Mouse (Mus musculus): ENCODE results near the gene Pde4dip. TPM values are rescaled to one million over a fixed set of nuclear protein-coding genes. Genes with fewer than 3 reads are reported as not detected.

The Pde4dip gene
- polyA plus RNA-seq, 1 experiment, result 56.2 TPM

GRCm38 (mm10) chr3:97824744-97825143, 63.8 kb downstream of the Pde4dip start:
- TF ChIP-seq POLR2A (IDR thresholded peaks at IDR 0.05; ENCODE audit: control insufficient read depth, extremely low read depth, insufficient read depth, low read length, poor library complexity), result no peak
- no peak for TF ChIP-seq CTCF (IDR thresholded peaks at IDR 0.05; ENCODE audit: borderline replicate concordance, control insufficient read depth, extremely low read depth, insufficient read depth, low read length, poor library complexity)
- DNase-seq, result no peak
- Histone ChIP-seq H3K4me3 (ENCODE audit: control insufficient read depth, insufficient read depth, low read length) (no peak overlapping the region), H3K27me3 (ENCODE audit: control insufficient read depth, insufficient read depth, low read length) (peaks cover 5% of the 10 kb centered on the region), H3K4me1 (replicated peaks; ENCODE audit: control insufficient read depth, insufficient read depth, low read length) (peaks cover 5% of the 10 kb centered on the region; the same call in 1 of the 2 replicates), H3K27ac (ENCODE audit: control insufficient read depth, insufficient read depth, low read length) (no peak overlapping the region), H3K36me3 (ENCODE audit: control insufficient read depth, insufficient read depth, low read length) (no peaks in the 10 kb centered on the region)
- WGBS, result 23% methylated on average over 4 of the region's 5 CpGs

- TF ChIP-seq CTCF (IDR thresholded peaks at IDR 0.05; ENCODE audit: borderline replicate concordance, control insufficient read depth, extremely low read depth, insufficient read depth, low read length, poor library complexity) (no peak), POLR2A (IDR thresholded peaks at IDR 0.05; ENCODE audit: control insufficient read depth, extremely low read depth, insufficient read depth, low read length, poor library complexity) (no peak)
- Histone ChIP-seq H3K4me1 (replicated peaks; ENCODE audit: control insufficient read depth, insufficient read depth, low read length) (peaks cover 5% of the 10 kb centered on the region; the same call in 1 of the 2 replicates), H3K27me3 (ENCODE audit: control insufficient read depth, insufficient read depth, low read length) (peaks cover 5% of the 10 kb centered on the region), H3K27ac (ENCODE audit: control insufficient read depth, insufficient read depth, low read length) (no peak overlapping the region), H3K36me3 (ENCODE audit: control insufficient read depth, insufficient read depth, low read length) (no peaks in the 10 kb centered on the region), H3K4me3 (ENCODE audit: control insufficient read depth, insufficient read depth, low read length) (peak overlapping the region; percentile 5; the same call in 1 of the 2 replicates)
- DNase-seq, result no peak
- 1% methylated on average over 29 of the region's 29 CpGs for WGBS
These were observed 64.3 kb downstream of the Pde4dip start for GRCm38 (mm10) chr3:97824011-97824711.

DNA sequence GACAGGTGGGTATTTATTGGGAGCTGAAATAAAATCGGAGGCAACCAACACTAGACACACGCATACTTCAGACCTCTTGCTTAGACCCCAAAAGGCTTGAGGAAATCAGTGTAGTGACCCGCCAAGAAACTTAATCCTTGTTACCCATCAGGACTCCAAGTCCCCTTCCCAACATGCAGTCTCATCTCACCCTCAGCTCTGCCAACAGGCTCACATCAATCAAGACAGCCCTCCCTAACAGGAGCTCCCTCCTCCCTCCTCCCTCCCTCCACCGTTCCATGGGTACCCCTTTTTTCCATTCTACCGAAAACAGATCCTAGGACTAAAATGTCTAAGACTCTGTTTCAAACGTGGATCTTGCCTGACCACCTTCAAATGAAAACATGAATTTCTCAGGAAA, 65.1 kb downstream of the Pde4dip start:
- H3K27ac ChIP-seq (ENCODE audit: control insufficient read depth, insufficient read depth, low read length), result no peak overlapping the region
- no peak for DNase-seq
- H3K4me3 ChIP-seq (ENCODE audit: control insufficient read depth, insufficient read depth, low read length), result no peak overlapping the region
- peaks cover 5% of the 10 kb centered on the region; the same call in 1 of the 2 replicates for H3K4me1 ChIP-seq (replicated peaks; ENCODE audit: control insufficient read depth, insufficient read depth, low read length)
- WGBS, result 53% methylated on average over 6 of the region's 6 CpGs
- peaks cover 5% of the 10 kb centered on the region for H3K27me3 ChIP-seq (ENCODE audit: control insufficient read depth, insufficient read depth, low read length)
- TF ChIP-seq CTCF (IDR thresholded peaks at IDR 0.05; ENCODE audit: borderline replicate concordance, control insufficient read depth, extremely low read depth, insufficient read depth, low read length, poor library complexity) (no peak), POLR2A (IDR thresholded peaks at IDR 0.05; ENCODE audit: control insufficient read depth, extremely low read depth, insufficient read depth, low read length, poor library complexity) (no peak)
- no peaks in the 10 kb centered on the region for H3K36me3 ChIP-seq (ENCODE audit: control insufficient read depth, insufficient read depth, low read length)

DNA sequence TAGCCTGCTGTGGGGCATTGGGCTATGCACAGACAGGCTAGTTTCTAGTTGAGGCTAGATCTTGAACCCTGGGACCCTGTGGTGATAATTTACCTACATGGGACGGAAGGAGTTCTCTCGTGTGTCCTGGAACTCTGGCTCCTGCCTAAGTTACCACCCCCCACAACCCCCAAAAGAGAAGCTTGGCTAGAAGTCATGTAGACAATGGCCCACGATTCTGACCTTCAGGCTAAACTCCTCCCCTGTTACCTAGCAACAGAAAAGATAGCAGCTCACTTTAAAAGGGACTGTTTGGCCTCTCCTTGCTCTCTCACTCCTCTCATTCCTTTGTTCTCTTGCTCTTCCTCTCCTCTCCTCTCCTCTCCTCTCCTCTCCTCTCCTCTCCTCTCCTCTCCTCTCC, 69.5 kb downstream of the Pde4dip start:
- Histone ChIP-seq H3K4me3 (ENCODE audit: control insufficient read depth, insufficient read depth, low read length) (no peak overlapping the region), H3K27me3 (ENCODE audit: control insufficient read depth, insufficient read depth, low read length) (peaks cover 2% of the 10 kb centered on the region), H3K36me3 (ENCODE audit: control insufficient read depth, insufficient read depth, low read length) (no peaks in the 10 kb centered on the region), H3K27ac (ENCODE audit: control insufficient read depth, insufficient read depth, low read length) (no peak overlapping the region), H3K4me1 (replicated peaks; ENCODE audit: control insufficient read depth, insufficient read depth, low read length) (no peaks in the 10 kb centered on the region)
- no peak for DNase-seq
- TF ChIP-seq POLR2A (IDR thresholded peaks at IDR 0.05; ENCODE audit: control insufficient read depth, extremely low read depth, insufficient read depth, low read length, poor library complexity) (no peak), CTCF (IDR thresholded peaks at IDR 0.05; ENCODE audit: borderline replicate concordance, control insufficient read depth, extremely low read depth, insufficient read depth, low read length, poor library complexity) (no peak)
- 79% methylated on average over 3 of the region's 3 CpGs for WGBS

GRCm38 (mm10) chr3:97818383-97818982, 70.0 kb downstream of the Pde4dip start:
- DNase-seq, result no peak
- 92% methylated on average over 1 of the region's 1 CpGs for WGBS
- Histone ChIP-seq H3K4me3 (ENCODE audit: control insufficient read depth, insufficient read depth, low read length) (no peak overlapping the region), H3K36me3 (ENCODE audit: control insufficient read depth, insufficient read depth, low read length) (no peaks in the 10 kb centered on the region), H3K27ac (ENCODE audit: control insufficient read depth, insufficient read depth, low read length) (no peak overlapping the region), H3K4me1 (replicated peaks; ENCODE audit: control insufficient read depth, insufficient read depth, low read length) (no peaks in the 10 kb centered on the region), H3K27me3 (ENCODE audit: control insufficient read depth, insufficient read depth, low read length) (no peaks in the 10 kb centered on the region; the same call in 1 of the 2 replicates)
- no peak for TF ChIP-seq CTCF (IDR thresholded peaks at IDR 0.05; ENCODE audit: borderline replicate concordance, control insufficient read depth, extremely low read depth, insufficient read depth, low read length, poor library complexity)
- TF ChIP-seq POLR2A (IDR thresholded peaks at IDR 0.05; ENCODE audit: control insufficient read depth, extremely low read depth, insufficient read depth, low read length, poor library complexity), result no peak

- WGBS, result 73% methylated on average over 7 of the region's 7 CpGs
- DNase-seq, result no peak
- H3K4me3 ChIP-seq (ENCODE audit: control insufficient read depth, insufficient read depth, low read length), result no peak overlapping the region
- H3K27ac ChIP-seq (ENCODE audit: control insufficient read depth, insufficient read depth, low read length), result no peak overlapping the region
- H3K4me1 ChIP-seq (replicated peaks; ENCODE audit: control insufficient read depth, insufficient read depth, low read length), result no peaks in the 10 kb centered on the region
- H3K36me3 ChIP-seq (ENCODE audit: control insufficient read depth, insufficient read depth, low read length), result no peaks in the 10 kb centered on the region
- TF ChIP-seq POLR2A (IDR thresholded peaks at IDR 0.05; ENCODE audit: control insufficient read depth, extremely low read depth, insufficient read depth, low read length, poor library complexity) (no peak), CTCF (IDR thresholded peaks at IDR 0.05; ENCODE audit: borderline replicate concordance, control insufficient read depth, extremely low read depth, insufficient read depth, low read length, poor library complexity) (no peak)
- H3K27me3 ChIP-seq (ENCODE audit: control insufficient read depth, insufficient read depth, low read length), result no peaks in the 10 kb centered on the region
These were observed 76.7 kb downstream of the Pde4dip start for GRCm38 (mm10) chr3:97811651-97812399.
